Mouse (Mus musculus) monocyte, adult 59 days (primary cell): Measurements from ENCODE around the gene E2f1. TPM values are rescaled to one million over a fixed set of nuclear protein-coding genes. Genes with fewer than 3 reads are reported as not detected.

Experiments used
- total RNA-seq, 2 experiments: library from RNA; stranded (reverse); gene quantifications; one replicate each; pipeline ENCODE4 v1.2.4; 2023

The E2f1 gene
- total RNA-seq, result 10 to 100 TPM; 10.5 to 10.6 TPM

DNA sequence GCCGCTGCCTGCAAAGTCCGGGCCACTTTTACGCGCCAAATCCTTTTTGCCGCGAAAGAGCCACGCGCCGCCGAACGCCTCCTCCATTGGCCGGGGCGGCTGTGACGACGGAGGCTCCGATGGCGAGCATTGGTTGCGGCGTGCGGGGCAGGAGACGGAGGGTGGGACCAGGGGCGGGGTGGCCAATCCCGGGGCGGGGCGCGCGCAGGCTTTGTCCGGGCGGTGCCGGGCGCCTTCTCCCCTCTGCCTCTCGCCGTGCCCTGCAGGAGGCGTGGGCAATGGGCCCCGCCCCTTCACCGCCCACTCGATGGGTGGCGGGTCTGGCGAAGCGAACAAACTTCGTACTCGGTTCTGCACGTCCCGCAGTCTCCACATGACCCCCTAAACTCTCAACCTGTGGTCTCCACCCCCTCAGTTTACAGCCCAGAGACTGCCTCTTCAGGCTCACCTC, at the start of gene E2f1:
Gene E2f1 (minus strand): TSS at position 57 of the 451 bp plus-strand sequence.

DNA sequence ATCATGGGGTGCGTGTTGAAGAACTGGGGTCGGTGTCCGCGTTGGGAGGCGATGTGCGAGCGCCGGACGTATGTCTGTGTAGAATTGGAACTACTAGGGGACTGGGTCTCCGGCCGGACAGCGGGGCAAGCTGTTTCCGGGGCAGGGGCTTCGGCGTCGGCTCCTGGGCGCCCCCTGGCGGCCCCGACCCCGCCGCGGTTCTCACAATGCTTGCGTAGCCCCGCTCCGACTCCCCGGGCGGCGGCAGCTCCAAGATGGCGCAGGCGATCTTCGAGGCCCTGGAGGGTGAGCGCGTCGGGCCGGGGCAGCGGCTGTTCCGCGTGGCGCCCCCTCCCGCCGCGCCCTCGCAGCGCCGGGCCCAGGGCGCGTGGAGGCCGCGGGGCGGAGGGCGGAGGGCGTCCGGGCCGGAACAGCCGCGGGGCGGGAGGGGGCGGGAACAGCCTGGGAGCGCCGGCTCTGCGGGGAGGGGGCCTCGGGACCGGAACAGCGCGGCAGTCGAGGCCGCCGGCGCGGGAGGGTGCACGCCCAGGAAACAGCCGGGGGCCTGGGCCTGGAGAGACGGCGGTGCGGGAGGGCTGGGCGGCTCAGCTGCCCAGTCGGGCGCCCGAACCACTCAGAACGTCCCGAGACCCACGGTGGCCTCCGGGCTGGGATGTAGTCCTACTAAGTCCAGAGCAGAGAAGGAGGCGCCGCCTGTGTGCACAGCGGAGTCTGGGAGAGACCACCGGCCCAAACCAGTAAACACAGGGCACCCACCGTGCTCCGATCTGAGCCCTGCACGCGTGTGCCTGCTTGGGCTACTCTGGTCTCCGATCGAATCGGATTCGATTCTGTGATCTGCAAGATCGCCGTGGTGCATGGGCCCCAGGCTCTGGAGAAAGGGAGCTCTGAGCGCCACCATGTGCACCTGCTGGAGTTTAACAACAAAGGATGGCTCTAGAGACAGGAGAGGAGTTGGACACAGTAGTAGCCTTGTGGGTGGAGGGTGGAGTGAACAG, 43.7 kb upstream of the E2f1 start, which contains the start of the genes Zfp341 and 4930519P11Rik:
Gene Zfp341 (plus strand): TSS at position 180 of the 998 bp plus-strand sequence.
Gene 4930519P11Rik (minus strand): TSS at position 320 of the 998 bp plus-strand sequence.

DNA sequence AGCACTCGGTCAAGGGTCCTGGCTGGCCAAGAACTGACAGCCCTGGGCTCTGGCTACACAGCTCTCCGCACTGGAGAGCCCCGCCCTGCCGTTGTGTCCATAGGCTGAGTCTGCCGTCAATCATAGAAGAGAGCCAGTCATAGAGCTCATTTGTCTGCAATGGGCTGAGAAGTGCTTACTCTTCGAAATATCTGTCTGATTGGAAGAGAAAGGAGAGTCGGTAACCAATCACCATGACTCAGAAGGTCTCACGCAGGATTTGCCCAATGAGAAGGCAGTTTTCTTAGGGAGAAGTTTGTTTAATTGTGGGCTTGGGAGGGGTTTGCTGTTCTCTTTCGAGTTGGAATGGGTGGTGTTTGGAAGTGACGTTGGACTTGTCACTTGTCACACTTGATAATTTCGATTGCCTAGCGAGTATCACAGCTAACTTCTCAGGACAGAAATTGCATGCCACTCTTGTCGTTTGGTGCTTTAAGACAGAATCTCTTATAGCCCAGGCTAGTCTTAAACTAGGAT, 34.0 kb upstream of the E2f1 start, which contains the start of gene Pxmp4:
Gene Pxmp4 (minus strand): TSS at position 71 of the 516 bp plus-strand sequence.

DNA sequence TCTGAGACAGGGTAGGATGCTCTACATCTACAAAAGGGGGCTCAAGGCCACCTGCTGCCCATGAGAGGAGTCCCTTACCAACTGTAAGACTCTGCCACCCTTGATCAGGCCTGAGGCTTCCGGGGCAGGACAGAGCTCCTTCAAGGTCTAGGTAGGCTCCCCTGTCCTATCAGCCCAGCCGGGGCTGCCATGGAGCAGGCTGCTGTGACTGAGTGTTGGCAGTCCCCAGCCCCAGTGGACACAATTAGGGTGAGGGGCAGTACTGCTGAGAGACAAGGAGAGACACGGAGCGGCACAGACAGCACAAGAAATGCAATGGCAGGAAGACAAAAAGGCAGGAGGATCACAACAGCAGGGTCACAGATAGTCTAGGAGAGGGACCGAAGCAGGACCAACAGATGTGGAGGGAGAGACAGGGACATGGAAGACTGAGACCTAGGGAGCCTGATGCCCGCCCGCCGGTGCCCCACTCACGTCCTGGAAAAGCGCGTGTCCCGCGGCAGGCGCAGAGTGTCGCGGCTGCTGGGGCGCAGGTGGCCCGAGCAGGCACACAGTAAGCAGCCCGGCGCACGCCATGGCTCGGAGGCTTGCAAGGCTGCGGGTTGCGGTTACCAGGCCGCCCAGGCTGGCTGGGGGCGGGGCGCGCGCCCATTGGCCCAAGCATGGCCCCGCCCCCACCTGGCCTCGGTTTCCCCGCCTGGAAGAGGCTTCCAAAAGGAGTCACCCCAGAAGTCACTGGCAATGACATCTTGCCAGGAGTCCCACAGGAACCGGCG, 11.2 kb downstream of the E2f1 start, which contains the start of gene Necab3:
Gene Necab3 (minus strand): TSS at position 627 of the 776 bp plus-strand sequence.

DNA sequence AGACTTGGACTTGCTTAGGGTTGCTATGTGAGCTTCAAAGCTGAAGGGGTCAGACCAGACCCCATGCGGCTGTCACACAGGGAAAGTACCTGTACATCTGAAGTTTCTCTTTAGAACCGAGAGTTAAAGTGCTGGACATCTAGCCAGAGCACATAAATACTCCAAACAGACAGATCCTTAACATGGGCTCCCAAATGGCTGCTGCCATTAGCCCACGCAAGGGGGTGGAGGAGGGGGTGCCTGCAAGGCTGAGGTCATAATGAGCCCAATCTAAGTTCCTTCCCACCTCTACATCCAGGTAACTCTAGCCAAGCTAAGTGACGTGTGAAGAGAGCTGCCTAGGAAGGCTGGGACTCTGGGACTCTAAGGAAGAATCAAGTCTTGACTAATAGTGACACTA, 18.2 kb downstream of the E2f1 start, which contains the start of gene Actl10:
Gene Actl10 (plus strand): TSS at position 301 of the 400 bp plus-strand sequence.

DNA sequence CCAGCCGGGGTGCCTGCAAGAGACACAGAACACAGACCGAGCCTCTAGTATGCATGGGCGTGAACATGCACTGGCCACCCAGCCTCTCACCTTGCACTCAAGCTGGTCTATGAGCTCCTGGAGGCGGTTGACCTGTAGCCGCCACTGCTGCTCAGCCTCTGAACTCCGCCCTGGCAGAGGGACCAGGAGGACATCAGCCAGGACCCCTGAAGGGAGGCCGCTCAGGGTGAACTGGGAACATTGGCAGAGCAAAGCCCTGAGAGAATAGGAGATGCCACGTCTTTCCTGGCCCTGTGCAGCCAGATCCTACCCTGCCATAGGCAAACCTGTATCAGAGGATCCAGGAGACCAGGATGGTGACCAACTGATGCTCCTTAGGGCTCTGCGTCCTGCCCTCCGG, 23.0 kb downstream of the E2f1 start, which contains the start of gene 1700003F12Rik:
Gene 1700003F12Rik (plus strand): TSS at position 375 of the 400 bp plus-strand sequence.

Other genes starting within 250 kb of the E2f1 start
- 10 to 100 TPM in 1 of 2 experiments, 1 to 10 TPM in 1; 7.7 to 10.8 TPM for gene Cdk5rap1, start 196.9 kb downstream of the E2f1 start, total RNA-seq
- gene Snta1, start 161.8 kb downstream of the E2f1 start, total RNA-seq, result 10 to 100 TPM; 17.2 to 20.8 TPM
- gene Cbfa2t2, start 133.4 kb downstream of the E2f1 start, total RNA-seq, result 10 to 100 TPM; 22.0 to 22.3 TPM
- 1 to 10 TPM; 1.9 to 2.0 TPM for gene 1700003F12Rik, start 22.8 kb downstream of the E2f1 start, total RNA-seq
- gene Actl10, start 18.1 kb downstream of the E2f1 start, total RNA-seq, result under 1 TPM in 1 of 2 experiments, not detected in 1; 0.42 TPM
- gene Necab3, start 11.0 kb downstream of the E2f1 start, total RNA-seq, result under 1 TPM; 0.30 to 0.79 TPM
- 10 to 100 TPM; 14.9 to 15.0 TPM for gene Pxmp4, start 33.8 kb upstream of the E2f1 start, total RNA-seq
- 1 to 10 TPM; 4.9 to 5.8 TPM for gene Zfp341, start 43.4 kb upstream of the E2f1 start, total RNA-seq
- gene 4930519P11Rik, start 43.5 kb upstream of the E2f1 start, total RNA-seq, result not detected
- 100 to 1,000 TPM; 209 to 230 TPM for gene Chmp4b, start 81.8 kb upstream of the E2f1 start, total RNA-seq
- not detected for gene Gm14214, start 200.1 kb upstream of the E2f1 start, total RNA-seq
- 100 to 1,000 TPM; 178 to 210 TPM for gene Raly, start 221.2 kb upstream of the E2f1 start, total RNA-seq
- gene a, start 221.5 kb upstream of the E2f1 start, total RNA-seq, result not detected